In genomic region chr1:131260309-131260656, GRCm38 (mm10) we compare ENCODE assay signal across 10 mouse cellular contexts. TPM values are rescaled to one million over a fixed set of nuclear protein-coding genes. Genes with fewer than 3 reads are reported as not detected.
DNase-seq lines count a peak whose midpoint lies in the region; ATAC-seq and TF ChIP-seq lines count a peak whose summit lies in the region.
"Had no signal": no experiment of that assay in that cellular context is flagged by ENCODE, and none has a peak within 500 bp of the region (broad histone marks: within the 10 kb centered on the region; RNA-seq: fewer than 3 reads in every experiment).

No protein-coding gene starts in this region.

- H3K4me2 ChIP-seq in liver, embryonic 12.5 days = no peak overlapping the region
- H3K4me2 ChIP-seq in embryonic facial prominence, embryonic 14.5 days (ENCODE audit: low read depth, low read length) = no peak overlapping the region
- no peak overlapping the region for H3K4me2 ChIP-seq in hindbrain, postnatal 0 days (ENCODE audit: low read depth, low read length)
- H3K4me2 ChIP-seq: neural tube, embryonic 13.5 days had no signal

- H3K4me1 ChIP-seq in liver, embryonic 12.5 days = no peaks in the 10 kb centered on the region
- no peaks in the 10 kb centered on the region for H3K4me1 ChIP-seq in bone marrow, adult 2 months (ENCODE audit: control insufficient read depth, insufficient read depth, low read length)
- no peaks in the 10 kb centered on the region for H3K4me1 ChIP-seq in embryonic facial prominence, embryonic 14.5 days (ENCODE audit: control insufficient read depth, insufficient read depth, low read length)
- no peaks in the 10 kb centered on the region for H3K4me1 ChIP-seq in hindbrain, postnatal 0 days (ENCODE audit: insufficient read depth, low read length)
- no peaks in the 10 kb centered on the region for H3K4me1 ChIP-seq in liver, adult 2 months (ENCODE audit: control insufficient read depth, insufficient read depth, low read length)
- H3K4me1 ChIP-seq in olfactory bulb, adult 2 months (ENCODE audit: control insufficient read depth, insufficient read depth, low read length) = 0 out of 2 replicates have a peak, but pooled peaks cover 3% of the 10 kb centered on the region
- H3K4me1 ChIP-seq: neural tube, embryonic 13.5 days had no signal

- H3K9me3 ChIP-seq in liver, embryonic 12.5 days (replicated peaks) = no peaks in the 10 kb centered on the region
- no peaks in the 10 kb centered on the region for H3K9me3 ChIP-seq in embryonic facial prominence, embryonic 14.5 days (ENCODE audit: control insufficient read depth, low read length)
- H3K9me3 ChIP-seq in hindbrain, postnatal 0 days (ENCODE audit: low read length) = no peaks in the 10 kb centered on the region
- H3K9me3 ChIP-seq: neural tube, embryonic 13.5 days had no signal

- H3K27me3 ChIP-seq in liver, embryonic 12.5 days (replicated peaks) = peaks cover 35% of the 10 kb centered on the region
- no peaks in the 10 kb centered on the region for H3K27me3 ChIP-seq in embryonic facial prominence, embryonic 14.5 days (replicated peaks; ENCODE audit: control insufficient read depth, insufficient read depth, low read length)
- no peaks in the 10 kb centered on the region for H3K27me3 ChIP-seq in hindbrain, postnatal 0 days (ENCODE audit: insufficient read depth, low read length)
- H3K27me3 ChIP-seq in liver, adult 2 months (ENCODE audit: control insufficient read depth, insufficient read depth, low read length) = no peaks in the 10 kb centered on the region

- TF ChIP-seq POLR2A in bone marrow, adult 2 months (IDR thresholded peaks at IDR 0.05; ENCODE audit: borderline replicate concordance, control insufficient read depth, low read depth, low read length) = no peak
- no peak for TF ChIP-seq POLR2A in liver, adult 2 months (IDR thresholded peaks at IDR 0.05; ENCODE audit: extremely low read depth, insufficient read depth, low read length)
- TF ChIP-seq POLR2A in olfactory bulb, adult 2 months (IDR thresholded peaks at IDR 0.05; ENCODE audit: insufficient read depth, low read depth, low read length) = no peak

- peak; percentile 83 for TF ChIP-seq CTCF in bone marrow, adult 2 months (IDR thresholded peaks at IDR 0.05; ENCODE audit: control insufficient read depth, insufficient read depth, low read length)
- TF ChIP-seq CTCF in hindbrain, postnatal 0 days (IDR thresholded peaks at IDR 0.05; ENCODE audit: low read depth) = peak; percentile 86
- peak; percentile 81 for TF ChIP-seq CTCF in liver, adult 2 months (IDR thresholded peaks at IDR 0.05; ENCODE audit: low read depth, low read length)
- peak; percentile 68 for TF ChIP-seq CTCF in olfactory bulb, adult 2 months (IDR thresholded peaks at IDR 0.05; ENCODE audit: insufficient read depth, low read depth, low read length)

- ATAC-seq in liver, embryonic 12.5 days = no peak
- ATAC-seq in embryonic facial prominence, embryonic 14.5 days (ENCODE audit: low read depth) = no peak
- ATAC-seq in hindbrain, postnatal 0 days = peak; percentile 43

- no peaks in the 10 kb centered on the region for H3K79me2 ChIP-seq in liver, adult 2 months (ENCODE audit: control insufficient read depth, insufficient read depth, low read length)

- no peak overlapping the region for H3K27ac ChIP-seq in liver, embryonic 12.5 days
- H3K27ac ChIP-seq in bone marrow, adult 2 months (ENCODE audit: control insufficient read depth, insufficient read depth, low read depth, low read length, poor library complexity) = no peak overlapping the region
- no peak overlapping the region for H3K27ac ChIP-seq in embryonic facial prominence, embryonic 14.5 days (replicated peaks; ENCODE audit: low read depth, low read length)
- H3K27ac ChIP-seq in hindbrain, postnatal 0 days = no peak overlapping the region
- H3K27ac ChIP-seq in liver, adult 2 months (replicated peaks; ENCODE audit: insufficient read depth, low read depth, low read length) = no peak overlapping the region
- H3K27ac ChIP-seq in olfactory bulb, adult 2 months (ENCODE audit: insufficient read depth, low read depth, low read length) = no peak overlapping the region
- H3K27ac ChIP-seq: neural tube, embryonic 13.5 days had no signal

- H3K9ac ChIP-seq in liver, embryonic 12.5 days = no peak overlapping the region
- H3K9ac ChIP-seq in embryonic facial prominence, embryonic 14.5 days (ENCODE audit: low read depth, low read length) = no peak overlapping the region
- no peak overlapping the region for H3K9ac ChIP-seq in hindbrain, postnatal 0 days (replicated peaks; ENCODE audit: low read length)
- H3K9ac ChIP-seq in liver, adult 2 months (ENCODE audit: low read depth, low read length) = no peak overlapping the region
- H3K9ac ChIP-seq: neural tube, embryonic 13.5 days had no signal

- H3K4me3 ChIP-seq in liver, embryonic 12.5 days = no peak overlapping the region
- no peak overlapping the region for H3K4me3 ChIP-seq in bone marrow, adult 2 months (replicated peaks; ENCODE audit: control insufficient read depth, low read depth, low read length)
- H3K4me3 ChIP-seq in embryonic facial prominence, embryonic 14.5 days (ENCODE audit: low read depth, low read length) = no peak overlapping the region
- no peak overlapping the region for H3K4me3 ChIP-seq in hindbrain, postnatal 0 days (ENCODE audit: low read length)
- no peak overlapping the region for H3K4me3 ChIP-seq in liver, adult 2 months (ENCODE audit: insufficient read depth, low read depth, low read length)
- no peak overlapping the region for H3K4me3 ChIP-seq in olfactory bulb, adult 2 months (ENCODE audit: insufficient read depth, low read depth, low read length)
- H3K4me3 ChIP-seq: erythroblast, embryonic 14.5 days; neural tube, embryonic 13.5 days had no signal

- peak; percentile 71 for DNase-seq in liver
- peak; percentile 81 for DNase-seq in embryonic facial prominence, embryonic 14.5 days (ENCODE audit: low spot score)
- DNase-seq in hindbrain, postnatal 0 days (ENCODE audit: low spot score) = peak; percentile 87
- DNase-seq in liver, adult 2 months (ENCODE audit: extremely low read depth, low read depth, low spot score) = peak; percentile 47
- DNase-seq in thymus, postnatal 25 days = peak; percentile 69

- 30% methylated on average over 10 of the region's 10 CpGs for WGBS in liver, embryonic 12.5 days (ENCODE audit: insufficient replicate concordance)
- WGBS in bone marrow, adult 2 months = 49% methylated on average over 10 of the region's 10 CpGs
- 21% methylated on average over 10 of the region's 10 CpGs for WGBS in embryonic facial prominence, embryonic 14.5 days
- WGBS in hindbrain, postnatal 0 days = 29% methylated on average over 10 of the region's 10 CpGs
- WGBS in liver, adult 2 months = 50% methylated on average over 10 of the region's 10 CpGs
- WGBS in olfactory bulb, adult 2 months = 28% methylated on average over 10 of the region's 10 CpGs

- H3K36me3 ChIP-seq in liver, embryonic 12.5 days = no peaks in the 10 kb centered on the region
- H3K36me3 ChIP-seq in embryonic facial prominence, embryonic 14.5 days (ENCODE audit: control insufficient read depth, insufficient read depth, low read length) = no peaks in the 10 kb centered on the region
- no peaks in the 10 kb centered on the region for H3K36me3 ChIP-seq in hindbrain, postnatal 0 days (ENCODE audit: insufficient read depth, low read length)
- H3K36me3 ChIP-seq in liver, adult 2 months (ENCODE audit: control insufficient read depth, insufficient read depth, low read length) = peaks cover 6% of the 10 kb centered on the region
- H3K36me3 ChIP-seq: neural tube, embryonic 13.5 days had no signal

RNA-seq across cellular contexts. Expression of gene Rassf5, which starts 15.2 kb away (rescaled TPM):
- 3.9 and 4.7 TPM in 2 replicates for polyA plus RNA-seq in liver, embryonic 12.5 days (2016; fragmentation: Nextera tagmentation; extraction: Ambion mirVana)
- polyA plus RNA-seq in bone marrow, adult 2 months (2011; ENCODE audit: insufficient read depth, insufficient read length, low replicate concordance, missing spikeins) = 12.7 and 21.8 TPM in 2 replicates
- 3.1 and 4.0 TPM in 2 replicates for polyA plus RNA-seq in embryonic facial prominence, embryonic 14.5 days (2014; fragmentation: Nextera tagmentation; extraction: Ambion mirVana)
- total RNA-seq in hindbrain, postnatal 0 days (2014; rRNA removed) = 12.9 and 41.5 TPM in 2 replicates
- polyA plus RNA-seq in hindbrain, postnatal 0 days (2015; fragmentation: Nextera tagmentation; extraction: Ambion mirVana) = 8.1 and 8.3 TPM in 2 replicates
- total RNA-seq in liver, adult 2 months (2014; rRNA removed) = 3.4 and 5.6 TPM in 2 replicates
- 6.1 and 8.4 TPM in 2 replicates for polyA plus RNA-seq in liver, adult 2 months (2012; rRNA removed)
- not detected in 2 replicates for polyA plus RNA-seq in olfactory bulb, adult 2 months (2012; ENCODE audit: insufficient read depth, insufficient read length, low replicate concordance, missing spikeins)
- polyA plus RNA-seq: erythroblast, embryonic 14.5 days had no signal

RNA-seq across cellular contexts. Expression of gene Ikbke, which starts 19.1 kb away (rescaled TPM):
- 4.5 and 4.8 TPM in 2 replicates for polyA plus RNA-seq in liver, embryonic 12.5 days (2016; fragmentation: Nextera tagmentation; extraction: Ambion mirVana)
- 12.8 and 40.9 TPM in 2 replicates for polyA plus RNA-seq in bone marrow, adult 2 months (2011; ENCODE audit: insufficient read depth, insufficient read length, low replicate concordance, missing spikeins)
- polyA plus RNA-seq in embryonic facial prominence, embryonic 14.5 days (2014; fragmentation: Nextera tagmentation; extraction: Ambion mirVana) = 4.7 and 6.0 TPM in 2 replicates
- total RNA-seq in hindbrain, postnatal 0 days (2014; rRNA removed) = 0.75 and 1.5 TPM in 2 replicates
- 1.2 TPM in 2 replicates for polyA plus RNA-seq in hindbrain, postnatal 0 days (2015; fragmentation: Nextera tagmentation; extraction: Ambion mirVana)
- 15.6 and 16.6 TPM in 2 replicates for total RNA-seq in liver, adult 2 months (2014; rRNA removed)
- 14.4 and 20.7 TPM in 2 replicates for polyA plus RNA-seq in liver, adult 2 months (2012; rRNA removed)
- not detected in 2 replicates for polyA plus RNA-seq in olfactory bulb, adult 2 months (2012; ENCODE audit: insufficient read depth, insufficient read length, low replicate concordance, missing spikeins)
- polyA plus RNA-seq: erythroblast, embryonic 14.5 days had no signal
